Mouse (Mus musculus) midbrain, postnatal 0 days (tissue): ENCODE results near the gene Gm3173. TPM values are rescaled to one million over a fixed set of nuclear protein-coding genes. Genes with fewer than 3 reads are reported as not detected.
A peak's percentile ranks its signal among the peaks of the same experiment; 100 is the strongest.
"Not testable (repeated sequence)": the region's sequence is repeated elsewhere in the genome, so short reads cannot be mapped to it uniquely, and the experiment has no call there.

Experiments used
- ATAC-seq: fragments of 200-750 bp; cut with Nextera tagmentation; 2 replicates; pipeline ENCODE4 v1.8.0; 2017; ENCODE audit warnings: moderate number of reproducible peaks, mild to moderate bottlenecking, moderate TSS enrichment, moderate library complexity; ENCODE audit not compliant: low FRiP score
- DNase-seq: peaks from one replicate; pipeline ENCODE4 v3.0.0-alpha.2; 2015; ENCODE audit warnings: low spot score
- H3K27ac ChIP-seq: fragments of 300-500 bp; sonication (generic); 2 replicates; pipeline ENCODE4 v1.5.1; 2014; ENCODE audit warnings: low read depth, mild to moderate bottlenecking, low read length, mixed read lengths
- H3K27me3 ChIP-seq: fragments of 300-500 bp; sonication (generic); 2 replicates; pipeline ENCODE4 v1.6.1; 2014; ENCODE audit warnings: low read length, control low read depth, mixed read lengths; ENCODE audit not compliant: insufficient read depth
- H3K36me3 ChIP-seq: fragments of 300-500 bp; sonication (generic); 2 replicates; pipeline ENCODE4 v1.6.1; 2014; ENCODE audit warnings: low read length, control low read depth, mixed read lengths; ENCODE audit not compliant: insufficient read depth
- H3K4me1 ChIP-seq: fragments of 300-500 bp; sonication (generic); 2 replicates; pipeline ENCODE4 v1.6.1; 2014; ENCODE audit warnings: mild to moderate bottlenecking, control low read depth, antibody characterized with exemption, low read length, mixed read lengths; ENCODE audit not compliant: insufficient read depth
- H3K4me2 ChIP-seq: fragments of 300-500 bp; sonication (generic); 2 replicates; pipeline ENCODE4 v1.6.1; 2014; ENCODE audit warnings: low read depth, mild to moderate bottlenecking, low read length, mixed read lengths; ENCODE audit not compliant: poor library complexity, severe bottlenecking
- H3K4me3 ChIP-seq: fragments of 300-500 bp; sonication (generic); 2 replicates; pipeline ENCODE4 v1.5.1; 2014; ENCODE audit warnings: low read depth, mild to moderate bottlenecking, low read length, moderate library complexity
- H3K9ac ChIP-seq: fragments of 300-500 bp; sonication (generic); replicated peaks from 2 replicates; pipeline ENCODE4 v1.6.1; 2014; ENCODE audit warnings: mild to moderate bottlenecking, low read length, moderate library complexity, mixed read lengths; ENCODE audit not compliant: poor library complexity, severe bottlenecking
- H3K9me3 ChIP-seq: fragments of 300-500 bp; sonication (generic); 2 replicates; pipeline ENCODE4 v1.6.1; 2016; ENCODE audit warnings: low read length, control low read depth
- CTCF ChIP-seq: IDR thresholded peaks from 2 replicates; pipeline ENCODE4 v1.5.1; 2016; ENCODE audit warnings: antibody characterized with exemption, mild to moderate bottlenecking
- WGBS: fragments of 180-500 bp; shearing (Covaris S2); extraction: QIAGEN DNeasy Blood & Tissue Kit; methylation state at CpG from one replicate; pipeline ENCODE4 v1.1.7; 2014; 5-methylcytosine and 5-hydroxymethylcytosine counted together
- polyA plus RNA-seq: library from polyadenylated mRNA; unstranded; fragments of >200 nt; fragmentation: Nextera tagmentation; extraction: Ambion mirVana; gene quantifications from 2 replicates; pipeline ENCODE4 v1.2.1, GENCODE M21; 2015
- total RNA-seq: library from RNA; depleted of rRNA; stranded (reverse); fragments of >200 nt; gene quantifications from 2 replicates; pipeline ENCODE4 v1.2.3, GENCODE M21; 2014; rRNA removed

Gm3173 gene
- total and polyA plus RNA-seq, 2 experiments from 2014 or later = 1.4 to 3.4 TPM

DNA sequence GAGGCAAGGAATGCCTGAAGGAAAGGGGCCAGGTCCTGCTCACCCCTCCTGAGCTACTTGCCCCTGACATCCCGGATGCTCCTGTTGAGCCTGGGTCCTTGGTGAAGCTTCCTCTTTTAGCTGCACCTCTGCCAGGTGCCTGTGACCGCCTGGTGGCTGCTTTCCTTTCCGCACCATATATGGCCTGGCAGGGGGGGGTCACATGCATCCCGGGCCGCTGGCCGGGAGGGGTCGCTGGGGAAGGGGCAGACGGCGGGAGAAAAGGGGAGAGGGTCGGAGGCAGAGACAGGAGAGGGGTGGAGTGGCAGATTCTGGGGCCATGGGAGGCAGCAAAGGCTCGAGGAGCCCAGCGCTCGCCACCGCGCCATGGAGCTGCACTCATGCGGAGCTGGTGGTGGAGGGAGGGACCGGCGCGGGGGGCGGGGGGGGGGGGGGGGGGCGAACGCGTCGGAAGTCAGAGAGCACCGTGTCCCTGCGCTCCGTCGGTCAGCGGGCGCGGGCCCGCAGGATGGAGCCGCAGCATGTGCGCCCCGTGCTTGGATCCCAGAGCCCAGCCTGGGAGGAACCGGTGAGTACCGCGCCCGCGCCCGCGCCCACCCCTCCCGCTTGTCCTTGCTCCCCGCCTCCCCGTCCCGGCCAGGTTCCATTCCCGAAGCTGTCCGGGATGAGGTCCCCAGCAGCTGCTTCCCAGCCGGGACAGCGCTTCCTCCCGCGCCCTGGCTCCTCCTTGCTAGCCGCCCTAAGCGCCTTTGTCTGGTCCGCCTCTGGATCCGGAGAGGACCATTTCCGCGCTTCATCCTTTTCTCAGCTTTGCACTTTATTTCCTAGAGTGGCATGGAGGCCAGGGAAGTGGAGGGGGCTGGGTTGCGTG is 15.6 kb upstream of the Gm3173 start, which contains the start of gene Gm3164:
Gene Gm3164, plus strand, starts transcription at position 484 of the 871 bp plus-strand sequence.
- Histone ChIP-seq H3K4me2 (peak within 1 kb of the TSS; percentile 41), H3K9ac (0 out of 2 replicates have a peak within 1 kb of the TSS, but pooled peaks have one; percentile 42), H3K4me3 (peak within 1 kb of the TSS; percentile 43)
- WGBS = under 1% methylated on average over 26 of the region's 59 CpGs
- TF ChIP-seq CTCF = peak; percentile 59
- not testable (repeated sequence) for H3K36me3 ChIP-seq, H3K9me3 ChIP-seq, H3K4me1 ChIP-seq, H3K27me3 ChIP-seq, H3K27ac ChIP-seq
- DNase-seq = peak; percentile 0
- peak; percentile 78 for ATAC-seq

DNA sequence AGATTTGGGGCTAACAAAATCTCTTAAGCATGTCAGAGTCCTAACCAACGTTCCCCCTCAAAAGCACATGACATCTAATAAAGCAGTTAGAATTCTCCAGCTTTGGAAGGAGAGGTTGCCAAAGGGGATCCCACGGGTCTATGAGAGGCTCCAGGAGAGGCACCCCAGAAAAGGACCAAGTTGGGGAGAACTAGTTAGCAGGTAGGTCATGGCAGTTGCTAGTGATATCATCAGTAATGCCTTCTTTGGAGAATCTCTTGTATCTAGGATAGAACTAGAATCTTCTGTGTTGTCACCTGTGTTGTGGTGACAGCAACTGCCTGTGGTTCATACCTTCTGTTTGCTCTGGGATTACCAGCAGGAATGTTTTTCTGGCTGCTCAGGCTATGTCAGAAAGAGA is 50.7 kb downstream of the Gm3173 start, which contains the start of gene Gm3182:
Gene Gm3182, plus strand, starts transcription at position 301 of the 400 bp plus-strand sequence.
- not testable (repeated sequence) for H3K27ac ChIP-seq, H3K9me3 ChIP-seq, H3K9ac ChIP-seq, ATAC-seq, DNase-seq, H3K36me3 ChIP-seq, H3K27me3 ChIP-seq, H3K4me3 ChIP-seq, H3K4me1 ChIP-seq, H3K4me2 ChIP-seq
- WGBS = no CpG with 5 or more reads among the region's 2 CpGs

DNA sequence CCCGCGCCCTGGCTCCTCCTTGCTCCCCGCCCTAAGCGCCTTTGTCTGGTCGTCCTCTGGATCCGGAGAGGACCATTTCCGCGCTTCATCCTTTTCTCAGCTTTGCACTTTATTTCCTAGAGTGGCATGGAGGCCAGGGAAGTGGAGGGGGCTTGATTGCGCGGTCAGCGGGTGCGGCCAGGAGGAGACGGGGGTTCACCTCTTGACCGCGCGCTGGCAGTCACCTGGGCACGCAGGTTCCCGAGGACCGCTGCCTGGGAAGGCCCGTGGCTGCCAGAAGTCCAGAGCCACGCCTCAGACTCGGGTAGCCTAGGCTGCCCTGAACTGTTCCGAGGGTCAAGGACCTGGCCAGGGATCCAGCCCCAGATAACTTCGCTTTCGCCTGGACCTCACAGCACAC is 68.6 kb downstream of the Gm3173 start:
- not testable (repeated sequence) for H3K27ac ChIP-seq
- peak; percentile 0 for DNase-seq

DNA sequence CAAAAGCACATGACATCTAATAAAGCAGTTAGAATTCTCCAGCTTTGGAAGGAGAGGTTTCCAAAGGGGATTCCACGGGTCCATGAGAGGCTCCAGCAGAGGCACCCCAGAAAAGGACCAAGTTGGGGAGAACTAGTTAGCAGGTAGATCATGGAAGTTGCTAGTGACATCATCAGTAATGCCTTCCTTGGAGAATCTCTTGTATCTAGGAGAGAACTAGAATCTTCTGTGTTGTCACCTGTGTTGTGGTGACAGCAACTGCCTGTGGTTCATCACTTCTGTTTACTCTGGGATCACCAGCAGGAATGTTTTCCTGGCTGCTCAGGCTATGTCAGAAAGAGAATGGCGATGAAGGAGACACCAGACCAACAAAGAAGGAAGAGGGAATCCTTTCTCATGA is 124.3 kb downstream of the Gm3173 start, which contains the start of gene Gm3047:
Gene Gm3047, plus strand, starts transcription at position 301 of the 400 bp plus-strand sequence.
- no CpG with 5 or more reads among the region's 2 CpGs for WGBS
- H3K4me1 ChIP-seq, H3K4me3 ChIP-seq: not testable (repeated sequence)

More for the DNA sequence above, 68.6 kb downstream of the Gm3173 start:
- not testable (repeated sequence) for H3K27me3 ChIP-seq, H3K9me3 ChIP-seq, H3K4me1 ChIP-seq, H3K36me3 ChIP-seq, H3K9ac ChIP-seq, ATAC-seq
- H3K4me3 ChIP-seq = peak overlapping the region; percentile 35
- WGBS = 11% methylated on average over 15 of the region's 25 CpGs
- peak overlapping the region; percentile 37 for H3K4me2 ChIP-seq

More for the DNA sequence above, 124.3 kb downstream of the Gm3173 start, which contains the start of gene Gm3047:
- H3K4me2 ChIP-seq, H3K27me3 ChIP-seq, H3K9me3 ChIP-seq, ATAC-seq, DNase-seq, H3K27ac ChIP-seq, H3K36me3 ChIP-seq, H3K9ac ChIP-seq: not testable (repeated sequence)

Other genes with a start within 250 kb of the Gm3173 start
- gene Gm2974, start 248.4 kb upstream of the Gm3173 start, total RNA-seq = 7.2 and 10.0 TPM in 2 replicates
- 8.7 and 12.0 TPM in 2 replicates for gene Gm2974, start 248.4 kb upstream of the Gm3173 start, polyA plus RNA-seq
- not detected in 2 replicates for gene Gm3138, start 181.4 kb upstream of the Gm3173 start, total RNA-seq
- gene Gm3138, start 181.4 kb upstream of the Gm3173 start, polyA plus RNA-seq = not detected in 2 replicates
- not detected in 2 replicates for gene Gm3149, start 113.7 kb upstream of the Gm3173 start, total RNA-seq
- gene Gm3149, start 113.7 kb upstream of the Gm3173 start, polyA plus RNA-seq = 0.16 TPM in 1 of 2 replicates, not detected in the other
- 3.5 and 8.7 TPM in 2 replicates for gene 2610042L04Rik, start 96.2 kb upstream of the Gm3173 start, total RNA-seq
- gene 2610042L04Rik, start 96.2 kb upstream of the Gm3173 start, polyA plus RNA-seq = 6.8 and 7.0 TPM in 2 replicates
- not detected in 2 replicates for gene Gm3159, start 33.5 kb upstream of the Gm3173 start, total RNA-seq
- gene Gm3159, start 33.5 kb upstream of the Gm3173 start, polyA plus RNA-seq = not detected in 2 replicates
- 2.5 and 4.9 TPM in 2 replicates for gene Gm3164, start 15.5 kb upstream of the Gm3173 start, total RNA-seq
- 5.1 and 6.1 TPM in 2 replicates for gene Gm3164, start 15.5 kb upstream of the Gm3173 start, polyA plus RNA-seq
- gene Gm3182, start 50.8 kb downstream of the Gm3173 start, total RNA-seq = not detected in 2 replicates
- not detected in 2 replicates for gene Gm3182, start 50.8 kb downstream of the Gm3173 start, polyA plus RNA-seq
- gene Gm3047, start 124.4 kb downstream of the Gm3173 start, total RNA-seq = 0.76 TPM in 1 of 2 replicates, not detected in the other
- gene Gm3047, start 124.4 kb downstream of the Gm3173 start, polyA plus RNA-seq = not detected in 2 replicates
- 0.76 TPM in 1 of 2 replicates, not detected in the other for gene Gm8159, start 201.4 kb downstream of the Gm3173 start, total RNA-seq
- gene Gm8159, start 201.4 kb downstream of the Gm3173 start, polyA plus RNA-seq = not detected in 2 replicates
- gene Gm3239, start 233.2 kb downstream of the Gm3173 start, total RNA-seq = 0.38 and 0.66 TPM in 2 replicates
- 1.4 and 1.9 TPM in 2 replicates for gene Gm3239, start 233.2 kb downstream of the Gm3173 start, polyA plus RNA-seq